Mouse (Mus musculus): ENCODE results near the gene Cep41. TPM values are rescaled to one million over a fixed set of nuclear protein-coding genes. Genes with fewer than 3 reads are reported as not detected.
A peak's percentile ranks its signal among the peaks of the same experiment; 100 is the strongest.

The Cep41 gene
- polyA plus RNA-seq, 1 experiment = 5.5 TPM

DNA sequence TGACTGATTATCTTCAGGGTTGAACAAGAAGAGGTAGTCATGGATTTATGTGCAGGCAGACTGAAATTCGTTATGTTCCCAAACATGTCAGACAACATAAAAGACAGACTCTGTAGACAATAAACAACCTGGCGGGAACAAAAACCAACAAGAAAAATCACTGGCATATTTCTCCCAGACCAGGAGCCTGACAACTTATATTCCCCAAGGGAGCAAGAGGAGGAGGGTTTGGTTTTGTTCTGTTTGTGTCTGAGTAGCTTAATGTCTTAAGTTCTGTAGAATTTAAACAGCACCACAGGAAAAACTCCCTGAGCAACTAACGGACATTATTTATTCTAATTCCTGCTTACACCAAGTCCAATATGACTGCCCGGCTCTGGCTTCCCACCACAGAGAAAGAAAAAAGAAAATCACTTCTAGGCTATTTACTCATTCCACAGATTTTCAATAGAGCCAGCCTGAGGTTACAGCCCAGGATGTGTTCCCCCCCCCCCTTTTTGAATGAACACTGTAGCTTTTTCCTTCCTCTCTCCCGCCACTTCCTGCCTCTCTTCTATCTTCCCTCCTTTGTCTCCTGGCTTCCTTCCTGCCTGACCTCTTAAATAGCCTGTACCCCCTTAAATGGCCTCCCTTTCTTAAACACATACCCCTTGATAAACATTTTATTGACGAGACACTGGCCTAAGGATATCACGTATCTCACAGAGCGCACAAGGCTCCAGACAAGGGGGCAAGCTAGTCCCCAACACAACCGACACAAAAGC is 40.9 kb downstream of the Cep41 start:
- no peak overlapping the region for H3K4me2 ChIP-seq (ENCODE audit: low read depth)
- no peak overlapping the region for H3K4me3 ChIP-seq
- H3K79me2 ChIP-seq (ENCODE audit: control insufficient read depth, insufficient read depth) = no peaks in the 10 kb centered on the region
- H3K36me3 ChIP-seq (ENCODE audit: control insufficient read depth, insufficient read depth) = no peaks in the 10 kb centered on the region
- H3ac ChIP-seq (ENCODE audit: control insufficient read depth, insufficient read length) = no peak overlapping the region
- no peaks in the 10 kb centered on the region for H3K27me3 ChIP-seq (ENCODE audit: control insufficient read depth, insufficient read depth, insufficient read length)
- no peak for TF ChIP-seq SRF (IDR thresholded peaks at IDR 0.05; ENCODE audit: control insufficient read depth, insufficient read length, low read depth)
- no peak for TF ChIP-seq REST (IDR thresholded peaks at IDR 0.05; ENCODE audit: insufficient read depth, insufficient read length)
- TF ChIP-seq MAX (IDR thresholded peaks at IDR 0.05; ENCODE audit: low read depth) = no peak
- no peak for TF ChIP-seq TCF3 (IDR thresholded peaks at IDR 0.05; ENCODE audit: insufficient read length, low read depth)
- TF ChIP-seq TCF12 (IDR thresholded peaks at IDR 0.05; ENCODE audit: insufficient read depth, poor library complexity, severe bottlenecking) = no peak
- no peak for TF ChIP-seq POLR2A (IDR thresholded peaks at IDR 0.05; ENCODE audit: insufficient read length, low read depth)
- no peak for TF ChIP-seq MYOG (IDR thresholded peaks at IDR 0.05; ENCODE audit: control insufficient read depth in 1 of 3, insufficient read depth in 1 of 3, insufficient read length in 2 of 3, low read depth in 2 of 3)
- TF ChIP-seq CEBPB (IDR thresholded peaks at IDR 0.05; ENCODE audit: insufficient read depth, poor library complexity, severe bottlenecking) = no peak
- TF ChIP-seq USF1 (IDR thresholded peaks at IDR 0.05; ENCODE audit: low read depth) = no peak
- TF ChIP-seq POLR2AphosphoS2 (IDR thresholded peaks at IDR 0.05; ENCODE audit: insufficient read length, low read depth) = no peak
- no peak for TF ChIP-seq E2F4 (IDR thresholded peaks at IDR 0.05; ENCODE audit: insufficient read depth)
- TF ChIP-seq MYOD1 (IDR thresholded peaks at IDR 0.05; ENCODE audit: control insufficient read depth in 1 of 3, insufficient read length in 2 of 3, low read depth in 2 of 3) = no peak

DNA sequence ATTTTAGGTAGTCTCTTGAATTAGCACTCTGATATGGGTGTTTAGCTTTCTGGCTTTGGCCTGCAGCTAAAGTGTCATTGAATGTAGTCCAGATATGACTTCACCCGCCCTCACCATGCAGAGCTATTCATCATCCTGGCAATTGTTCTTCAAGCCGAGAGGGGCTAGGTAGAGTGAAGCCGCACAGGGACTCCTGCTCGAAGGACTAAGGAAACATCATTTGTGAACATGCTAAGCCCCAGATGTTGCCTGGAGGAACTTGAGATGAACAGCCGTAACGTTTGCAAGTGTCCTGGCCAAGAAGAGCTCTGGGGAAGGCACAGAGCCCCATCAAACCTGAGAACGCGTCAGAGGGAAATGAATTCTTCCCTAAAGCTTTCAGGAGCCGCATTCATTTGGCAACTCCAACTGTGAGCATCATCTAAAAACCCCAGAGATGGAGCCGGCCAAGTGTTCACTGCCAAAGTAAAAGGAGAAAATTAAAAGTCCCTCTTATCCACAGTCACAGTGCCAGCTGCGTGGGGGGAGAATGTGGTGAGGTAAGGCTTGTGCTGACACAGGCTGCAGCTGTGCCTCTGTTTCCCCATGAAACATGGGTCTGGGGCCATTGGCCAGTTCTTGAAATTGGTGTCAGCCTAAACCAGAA is 43.8 kb downstream of the Cep41 start:
- H3ac ChIP-seq (ENCODE audit: control insufficient read depth, insufficient read length) = no peak overlapping the region
- TF ChIP-seq MAX (IDR thresholded peaks at IDR 0.05; ENCODE audit: low read depth) = no peak
- TF ChIP-seq POLR2AphosphoS2 (IDR thresholded peaks at IDR 0.05; ENCODE audit: insufficient read length, low read depth) = no peak
- TF ChIP-seq MYOG (IDR thresholded peaks at IDR 0.05; ENCODE audit: control insufficient read depth in 1 of 3, insufficient read depth in 1 of 3, insufficient read length in 2 of 3, low read depth in 2 of 3) = no peak
- TF ChIP-seq REST (IDR thresholded peaks at IDR 0.05; ENCODE audit: insufficient read depth, insufficient read length) = no peak
- no peak for TF ChIP-seq CEBPB (IDR thresholded peaks at IDR 0.05; ENCODE audit: insufficient read depth, poor library complexity, severe bottlenecking)
- TF ChIP-seq USF1 (IDR thresholded peaks at IDR 0.05; ENCODE audit: low read depth) = no peak
- TF ChIP-seq POLR2A (IDR thresholded peaks at IDR 0.05; ENCODE audit: insufficient read length, low read depth) = no peak
- TF ChIP-seq SRF (IDR thresholded peaks at IDR 0.05; ENCODE audit: control insufficient read depth, insufficient read length, low read depth) = no peak
- TF ChIP-seq TCF12 (IDR thresholded peaks at IDR 0.05; ENCODE audit: insufficient read depth, poor library complexity, severe bottlenecking) = no peak
- TF ChIP-seq MYOD1 (IDR thresholded peaks at IDR 0.05; ENCODE audit: control insufficient read depth in 1 of 3, insufficient read length in 2 of 3, low read depth in 2 of 3) = no peak
- no peak for TF ChIP-seq TCF3 (IDR thresholded peaks at IDR 0.05; ENCODE audit: insufficient read length, low read depth)
- no peak for TF ChIP-seq E2F4 (IDR thresholded peaks at IDR 0.05; ENCODE audit: insufficient read depth)
- H3K4me2 ChIP-seq (ENCODE audit: low read depth) = no peak overlapping the region
- no peaks in the 10 kb centered on the region for H3K27me3 ChIP-seq (ENCODE audit: control insufficient read depth, insufficient read depth, insufficient read length)
- no peaks in the 10 kb centered on the region for H3K79me2 ChIP-seq (ENCODE audit: control insufficient read depth, insufficient read depth)
- no peaks in the 10 kb centered on the region for H3K36me3 ChIP-seq (ENCODE audit: control insufficient read depth, insufficient read depth)
- H3K4me3 ChIP-seq = no peak overlapping the region

DNA sequence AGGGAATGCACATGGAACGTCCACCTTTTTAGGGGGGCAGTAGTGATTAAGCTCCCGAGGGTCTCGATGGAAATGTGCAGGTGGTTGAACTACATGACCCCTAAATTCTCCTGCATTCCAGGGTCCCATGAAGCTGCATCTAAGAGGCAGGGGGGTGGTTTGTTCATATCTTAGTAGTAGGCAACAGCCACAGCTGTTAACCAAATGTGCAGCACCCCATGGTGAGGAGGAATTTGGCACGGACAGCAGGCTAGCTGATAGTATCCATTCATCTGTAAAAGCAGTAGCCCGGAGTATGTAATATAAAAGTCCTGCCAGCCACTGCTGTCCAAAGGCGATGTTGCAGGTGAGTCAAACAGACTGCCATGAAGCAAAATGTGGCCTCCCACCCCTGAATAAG is 48.2 kb downstream of the Cep41 start:
- Histone ChIP-seq H3K79me2 (ENCODE audit: control insufficient read depth, insufficient read depth) (no peaks in the 10 kb centered on the region), H3ac (ENCODE audit: control insufficient read depth, insufficient read length) (no peak overlapping the region), H3K4me3 (no peak overlapping the region), H3K4me2 (ENCODE audit: low read depth) (no peak overlapping the region), H3K27me3 (ENCODE audit: control insufficient read depth, insufficient read depth, insufficient read length) (no peaks in the 10 kb centered on the region), H3K36me3 (ENCODE audit: control insufficient read depth, insufficient read depth) (no peaks in the 10 kb centered on the region)
- TF ChIP-seq MAX (IDR thresholded peaks at IDR 0.05; ENCODE audit: low read depth) = no peak
- TF ChIP-seq MYOD1 (IDR thresholded peaks at IDR 0.05; ENCODE audit: control insufficient read depth in 1 of 3, insufficient read length in 2 of 3, low read depth in 2 of 3) = peak in 2 of 3 experiments; percentile 61 to 62
- TF ChIP-seq MYOG (IDR thresholded peaks at IDR 0.05; ENCODE audit: control insufficient read depth in 1 of 3, insufficient read depth in 1 of 3, insufficient read length in 2 of 3, low read depth in 2 of 3) = peak in 1 of 3 experiments; percentile 70

DNA sequence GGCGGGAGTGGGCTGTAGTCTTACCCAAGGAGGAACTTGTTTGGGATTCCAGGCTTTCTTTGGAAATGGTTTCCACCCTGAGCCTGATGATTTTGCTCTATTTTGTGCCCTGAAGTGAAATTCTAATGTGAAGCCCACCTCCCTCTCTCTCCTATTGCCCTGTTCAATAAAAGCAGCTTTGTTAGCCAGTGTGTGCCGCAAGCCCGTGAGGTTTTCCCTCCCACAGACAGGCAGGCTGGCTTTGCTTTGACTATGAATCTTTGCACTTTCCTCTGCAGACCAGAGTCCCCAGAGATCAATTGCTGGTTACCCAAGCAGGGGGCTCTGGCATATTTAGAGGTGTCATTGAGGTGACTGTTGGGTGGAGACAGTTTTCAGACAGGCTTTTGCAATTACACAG is 49.1 kb downstream of the Cep41 start:
- Histone ChIP-seq H3K4me2 (ENCODE audit: low read depth) (no peak overlapping the region), H3K4me3 (no peak overlapping the region), H3K36me3 (ENCODE audit: control insufficient read depth, insufficient read depth) (no peaks in the 10 kb centered on the region), H3K27me3 (ENCODE audit: control insufficient read depth, insufficient read depth, insufficient read length) (no peaks in the 10 kb centered on the region), H3ac (ENCODE audit: control insufficient read depth, insufficient read length) (no peak overlapping the region), H3K79me2 (ENCODE audit: control insufficient read depth, insufficient read depth) (no peaks in the 10 kb centered on the region)
- TF ChIP-seq MYOG (IDR thresholded peaks at IDR 0.05; ENCODE audit: control insufficient read depth in 1 of 3, insufficient read depth in 1 of 3, insufficient read length in 2 of 3, low read depth in 2 of 3) = no peak
- TF ChIP-seq MAX (IDR thresholded peaks at IDR 0.05; ENCODE audit: low read depth) = no peak
- TF ChIP-seq MYOD1 (IDR thresholded peaks at IDR 0.05; ENCODE audit: control insufficient read depth in 1 of 3, insufficient read length in 2 of 3, low read depth in 2 of 3) = no peak
- no peak for TF ChIP-seq CEBPB (IDR thresholded peaks at IDR 0.05; ENCODE audit: insufficient read depth, poor library complexity, severe bottlenecking)
- no peak for TF ChIP-seq SRF (IDR thresholded peaks at IDR 0.05; ENCODE audit: control insufficient read depth, insufficient read length, low read depth)
- no peak for TF ChIP-seq POLR2A (IDR thresholded peaks at IDR 0.05; ENCODE audit: insufficient read length, low read depth)
- TF ChIP-seq REST (IDR thresholded peaks at IDR 0.05; ENCODE audit: insufficient read depth, insufficient read length) = no peak
- TF ChIP-seq TCF3 (IDR thresholded peaks at IDR 0.05; ENCODE audit: insufficient read length, low read depth) = no peak
- TF ChIP-seq TCF12 (IDR thresholded peaks at IDR 0.05; ENCODE audit: insufficient read depth, poor library complexity, severe bottlenecking) = no peak
- TF ChIP-seq POLR2AphosphoS2 (IDR thresholded peaks at IDR 0.05; ENCODE audit: insufficient read length, low read depth) = no peak
- no peak for TF ChIP-seq E2F4 (IDR thresholded peaks at IDR 0.05; ENCODE audit: insufficient read depth)
- TF ChIP-seq USF1 (IDR thresholded peaks at IDR 0.05; ENCODE audit: low read depth) = no peak

All from myocyte (in vitro differentiated cells).